Mouse (Mus musculus) layer of hippocampus, postnatal 14 days (tissue): Measurements from ENCODE around the gene Tnrc6b. TPM values are rescaled to one million over a fixed set of nuclear protein-coding genes. Genes with fewer than 3 reads are reported as not detected.
A peak's percentile ranks its signal among the peaks of the same experiment; 100 is the strongest.
"Not testable (repeated sequence)": the region's sequence is repeated elsewhere in the genome, so short reads cannot be mapped to it uniquely, and the experiment has no call there.

Source experiments
- DNase-seq, 2 experiments: peaks; one replicate each; pipeline ENCODE4 v3.0.0; 2021 to 2022; ENCODE audit warnings: low spot score in 2 of 2, mixed read lengths in 1 of 2
- total RNA-seq, 2 experiments: library from RNA; stranded (reverse); gene quantifications; 2 replicates each; pipeline ENCODE4 v1.2.3; 2021

Tnrc6b gene
- total RNA-seq, 2 experiments from 2014 or later = 110 to 128 TPM

- not testable (repeated sequence) for DNase-seq
These were observed 24.6 kb downstream of the Tnrc6b start for GRCm38 (mm10) chr15:80735708-80736107.

GRCm38 (mm10) chr15:80736553-80736952 is 25.4 kb downstream of the Tnrc6b start:
- DNase-seq = no peak

- no peak for DNase-seq
These were observed 27.1 kb downstream of the Tnrc6b start for GRCm38 (mm10) chr15:80738244-80738643.

GRCm38 (mm10) chr15:80739972-80740371 is 28.9 kb downstream of the Tnrc6b start:
- DNase-seq = no peak

GRCm38 (mm10) chr15:80741836-80742235 is 30.7 kb downstream of the Tnrc6b start:
- DNase-seq = no peak

GRCm38 (mm10) chr15:80742991-80743474 is 31.9 kb downstream of the Tnrc6b start:
- no peak for DNase-seq

GRCm38 (mm10) chr15:80743606-80744005 is 32.5 kb downstream of the Tnrc6b start:
- no peak for DNase-seq

GRCm38 (mm10) chr15:80744667-80745422 is 33.7 kb downstream of the Tnrc6b start:
- no peak for DNase-seq

- DNase-seq = no peak
These were observed 37.9 kb downstream of the Tnrc6b start for GRCm38 (mm10) chr15:80748979-80749378.

GRCm38 (mm10) chr15:80753351-80753750 is 42.2 kb downstream of the Tnrc6b start:
- DNase-seq = peak in 1 of 2 experiments; percentile 2

- DNase-seq = no peak
These were observed 43.0 kb downstream of the Tnrc6b start for GRCm38 (mm10) chr15:80754103-80754502.

- no peak for DNase-seq
These were observed 48.3 kb downstream of the Tnrc6b start for GRCm38 (mm10) chr15:80759451-80759850.

- no peak for DNase-seq
These were observed 49.4 kb downstream of the Tnrc6b start for GRCm38 (mm10) chr15:80760504-80760903.

GRCm38 (mm10) chr15:80760935-80761334 is 49.8 kb downstream of the Tnrc6b start:
- DNase-seq = no peak

GRCm38 (mm10) chr15:80762621-80763020 is 51.5 kb downstream of the Tnrc6b start:
- no peak for DNase-seq

- DNase-seq = no peak
These were observed 53.6 kb downstream of the Tnrc6b start for GRCm38 (mm10) chr15:80764666-80765065.

GRCm38 (mm10) chr15:80765381-80765780 is 54.3 kb downstream of the Tnrc6b start:
- no peak for DNase-seq

- DNase-seq = no peak
These were observed 57.1 kb downstream of the Tnrc6b start for GRCm38 (mm10) chr15:80768216-80768615.

GRCm38 (mm10) chr15:80771926-80772441 is 60.9 kb downstream of the Tnrc6b start:
- no peak for DNase-seq

- no peak for DNase-seq
These were observed 63.6 kb downstream of the Tnrc6b start for GRCm38 (mm10) chr15:80774666-80775065.

- no peak for DNase-seq
These were observed 67.9 kb downstream of the Tnrc6b start for GRCm38 (mm10) chr15:80779006-80779405.

GRCm38 (mm10) chr15:80780154-80780751 is 69.1 kb downstream of the Tnrc6b start:
- no peak for DNase-seq
